Mouse (Mus musculus) G1E (cell line): Measurements from ENCODE around the gene Plppr5. TPM values are rescaled to one million over a fixed set of nuclear protein-coding genes. Genes with fewer than 3 reads are reported as not detected.

Source experiments
- ATAC-seq: 2 replicates; pipeline ENCODE4 v1.8.0; 2016; ENCODE audit warnings: mild to moderate bottlenecking; ENCODE audit not compliant: insufficient number of reproducible peaks, poor library complexity, low FRiP score, severe bottlenecking; ENCODE audit errors: extremely low read depth
- DNase-seq: peaks from one replicate; pipeline ENCODE4 v3.0.0; 2012; ENCODE audit warnings: low spot score
- H3K27me3 ChIP-seq: 2 replicates; pipeline ENCODE4 v1.6.1; 2012; ENCODE audit warnings: mild to moderate bottlenecking, low read length, inconsistent platforms; ENCODE audit not compliant: insufficient read depth
- H3K36me3 ChIP-seq: replicated peaks from 2 replicates; pipeline ENCODE3; 2012; ENCODE audit warnings: mild to moderate bottlenecking, inconsistent platforms
- H3K4me1 ChIP-seq: 2 replicates; pipeline ENCODE4 v1.6.1; 2012; ENCODE audit warnings: low read depth, low read length, inconsistent platforms, mixed read lengths; ENCODE audit not compliant: insufficient read depth
- H3K4me3 ChIP-seq: 2 replicates; pipeline ENCODE4 v1.5.1; 2012; ENCODE audit warnings: low read depth, mild to moderate bottlenecking, inconsistent platforms, low read length, moderate library complexity, mixed read lengths
- H3K9me3 ChIP-seq: replicated peaks from 2 replicates; pipeline ENCODE4 v1.6.1; 2012; ENCODE audit warnings: inconsistent platforms
- CTCF ChIP-seq: IDR thresholded peaks from 2 replicates; pipeline ENCODE4 v1.5.1; 2012; ENCODE audit warnings: low read depth, low read length, inconsistent platforms, mixed read lengths
- GATA1 ChIP-seq: IDR thresholded peaks from 2 replicates; pipeline ENCODE4 v1.6.1; 2012; ENCODE audit warnings: borderline replicate concordance, low read length, inconsistent platforms, mixed read lengths
- GATA2 ChIP-seq: IDR thresholded peaks from 2 replicates; pipeline ENCODE4 v1.6.1; 2012; ENCODE audit warnings: low read depth, low read length, inconsistent platforms, borderline replicate concordance
- POLR2AphosphoS5 ChIP-seq: IDR thresholded peaks from 2 replicates; pipeline ENCODE4 v1.6.1; 2012; ENCODE audit warnings: low read depth, low read length, inconsistent platforms; ENCODE audit not compliant: insufficient replicate concordance
- TAL1 ChIP-seq: conservative IDR thresholded peaks from 2 replicates; pipeline ENCODE4 v1.6.1; 2012; ENCODE audit warnings: low read depth, low read length, inconsistent platforms, mixed read lengths
- polyA plus RNA-seq: library from polyadenylated mRNA; stranded (reverse); fragments of >175 nt; gene quantifications from 2 replicates; pipeline ENCODE4 v1.2.3, GENCODE M21; 2012
- total RNA-seq, 2 experiments: library from RNA; stranded (forward) in 1 of 2; stranded (reverse) in 1 of 2; fragments of 200-1000 nt in 1 of 2; fragments of >200 nt in 1 of 2; fragmentation: Nextera tagmentation in 1 of 2; gene quantifications; 2 replicates each; pipeline ENCODE4 v1.2.3; 2014 to 2017

Gene Plppr5
- total and polyA plus RNA-seq, 3 experiments, result 0.05 TPM; not detected in 2

DNA sequence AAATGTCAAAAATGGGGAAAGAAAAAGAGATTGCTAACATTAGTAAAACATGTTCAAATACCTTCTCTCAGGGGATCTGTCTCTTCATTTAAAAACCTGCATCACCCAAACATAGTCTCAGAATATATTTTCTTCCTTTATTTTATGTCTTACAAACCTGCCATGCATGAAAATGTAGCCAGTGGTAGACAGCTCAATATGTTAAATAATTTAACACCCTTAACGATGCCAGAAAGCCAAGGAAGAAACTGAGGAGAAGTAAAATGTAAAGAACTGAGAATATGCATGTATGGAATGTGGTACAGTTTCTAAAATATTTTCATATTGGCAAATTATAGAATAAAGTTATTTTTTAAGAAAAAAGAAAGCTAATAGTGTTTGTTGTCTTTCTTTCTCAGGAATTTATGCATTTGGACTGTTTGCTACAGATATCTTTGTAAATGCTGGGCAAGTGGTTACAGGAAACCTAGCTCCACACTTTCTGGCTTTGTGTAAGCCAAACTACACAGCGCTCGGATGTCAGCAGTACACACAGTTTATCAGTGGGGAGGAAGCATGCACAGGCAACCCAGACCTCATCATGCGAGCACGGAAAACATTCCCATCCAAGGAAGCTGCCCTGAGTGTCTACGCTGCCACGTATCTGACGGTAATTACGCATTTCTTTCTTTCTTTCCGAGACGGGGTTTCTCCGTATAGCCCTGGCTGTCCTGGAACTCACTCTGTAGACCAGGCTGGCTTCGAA lies 50.8 kb downstream of the Plppr5 start:
- Histone ChIP-seq H3K36me3 (no peaks in the 10 kb centered on the region), H3K4me1 (no peaks in the 10 kb centered on the region), H3K27me3 (no peaks in the 10 kb centered on the region), H3K4me3 (no peak overlapping the region), H3K9me3 (peaks cover 22% of the 10 kb centered on the region)
- DNase-seq, result no peak
- ATAC-seq, result no peak
- TF ChIP-seq POLR2AphosphoS5 (no peak), GATA2 (no peak), TAL1 (no peak), CTCF (no peak), GATA1 (no peak)

DNA sequence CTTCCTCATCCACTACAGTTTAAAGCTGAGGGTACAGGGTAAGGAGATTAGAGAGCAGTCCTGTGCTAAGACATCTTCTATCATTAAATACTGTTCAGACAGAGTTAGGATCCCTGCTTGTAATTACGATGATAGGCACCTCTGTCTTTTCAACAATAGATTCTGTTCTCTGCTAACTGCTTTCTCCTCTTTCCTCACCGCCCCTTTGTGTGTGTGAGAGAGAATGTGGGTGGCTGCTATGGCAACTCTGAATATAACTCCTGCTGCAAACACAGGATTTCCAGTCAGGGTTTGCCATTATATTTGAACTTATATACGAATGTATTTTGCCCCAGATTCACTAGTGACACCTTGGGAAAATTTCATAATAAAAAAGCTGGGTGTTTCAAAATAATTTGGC lies 54.2 kb downstream of the Plppr5 start:
- no peaks in the 10 kb centered on the region for H3K27me3 ChIP-seq
- ATAC-seq, result no peak
- H3K36me3 ChIP-seq, result no peaks in the 10 kb centered on the region
- H3K9me3 ChIP-seq, result peaks cover 15% of the 10 kb centered on the region
- H3K4me1 ChIP-seq, result no peaks in the 10 kb centered on the region
- no peak for TF ChIP-seq CTCF
- TF ChIP-seq TAL1, result no peak
- TF ChIP-seq GATA2, result no peak
- no peak for TF ChIP-seq GATA1
- no peak for TF ChIP-seq POLR2AphosphoS5
- no peak overlapping the region for H3K4me3 ChIP-seq
- DNase-seq, result no peak

- peaks cover 15% of the 10 kb centered on the region for H3K9me3 ChIP-seq
- no peaks in the 10 kb centered on the region for H3K4me1 ChIP-seq
- no peak for TF ChIP-seq CTCF
- no peak overlapping the region for H3K4me3 ChIP-seq
- DNase-seq (no peak), ATAC-seq (no peak)
- H3K36me3 ChIP-seq, result no peaks in the 10 kb centered on the region
- H3K27me3 ChIP-seq, result no peaks in the 10 kb centered on the region
Measured at GRCm38 (mm10) chr3:117630332-117630731, 55.7 kb downstream of the Plppr5 start.

GRCm38 (mm10) chr3:117648612-117649011 lies 74.0 kb downstream of the Plppr5 start:
- H3K9me3 ChIP-seq, result peaks cover 9% of the 10 kb centered on the region
- no peak for DNase-seq
- no peaks in the 10 kb centered on the region for H3K4me1 ChIP-seq
- ATAC-seq, result no peak
- H3K27me3 ChIP-seq, result no peaks in the 10 kb centered on the region
- TF ChIP-seq CTCF (no peak), GATA1 (no peak), TAL1 (no peak), POLR2AphosphoS5 (no peak), GATA2 (no peak)
- no peaks in the 10 kb centered on the region for H3K36me3 ChIP-seq
- no peak overlapping the region for H3K4me3 ChIP-seq

- no peaks in the 10 kb centered on the region for H3K27me3 ChIP-seq
- no peak overlapping the region for H3K4me3 ChIP-seq
- no peak for DNase-seq
- no peaks in the 10 kb centered on the region for H3K4me1 ChIP-seq
- ATAC-seq, result no peak
- no peaks in the 10 kb centered on the region; the same call in 1 of the 2 replicates for H3K9me3 ChIP-seq
- H3K36me3 ChIP-seq, result no peaks in the 10 kb centered on the region
- TF ChIP-seq POLR2AphosphoS5 (no peak), TAL1 (no peak), CTCF (no peak)
Measured at GRCm38 (mm10) chr3:117664316-117664715, 89.7 kb downstream of the Plppr5 start.

DNA sequence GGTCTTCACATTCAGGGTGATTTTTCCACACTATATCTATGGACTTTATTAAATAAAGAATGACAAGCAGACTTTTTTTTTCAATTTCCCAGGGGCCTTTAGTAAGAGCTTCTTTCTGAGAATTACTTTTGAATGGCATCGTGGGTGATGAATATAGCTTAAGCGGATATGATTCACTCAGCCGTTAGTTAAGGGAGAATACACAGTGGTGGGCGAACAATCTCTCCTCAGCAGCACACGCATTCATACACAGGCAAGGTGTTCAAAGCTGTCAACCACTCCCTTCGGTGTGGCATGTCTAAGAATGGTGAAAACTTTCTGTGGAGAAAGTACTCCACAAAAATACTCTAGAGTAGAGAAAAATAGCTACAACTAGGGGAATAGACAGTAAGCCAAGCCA lies 104.6 kb downstream of the Plppr5 start:
- ATAC-seq, result no peak
- no peak for DNase-seq
- H3K4me1 ChIP-seq, result no peaks in the 10 kb centered on the region
- TF ChIP-seq CTCF, result no peak
- no peak for TF ChIP-seq GATA2
- TF ChIP-seq POLR2AphosphoS5, result no peak
- no peak for TF ChIP-seq TAL1
- no peak for TF ChIP-seq GATA1
- no peaks in the 10 kb centered on the region for H3K27me3 ChIP-seq
- no peaks in the 10 kb centered on the region; the same call in 1 of the 2 replicates for H3K9me3 ChIP-seq
- no peak overlapping the region for H3K4me3 ChIP-seq
- no peaks in the 10 kb centered on the region for H3K36me3 ChIP-seq

GRCm38 (mm10) chr3:117684640-117685039 lies 110.0 kb downstream of the Plppr5 start:
- peaks cover 3% of the 10 kb centered on the region; the same call in 1 of the 2 replicates for H3K9me3 ChIP-seq
- TF ChIP-seq CTCF (no peak), TAL1 (no peak), POLR2AphosphoS5 (no peak), GATA2 (no peak), GATA1 (no peak)
- no peak overlapping the region for H3K4me3 ChIP-seq
- H3K36me3 ChIP-seq, result no peaks in the 10 kb centered on the region
- no peak for DNase-seq
- H3K27me3 ChIP-seq, result no peaks in the 10 kb centered on the region
- no peaks in the 10 kb centered on the region for H3K4me1 ChIP-seq
- ATAC-seq, result no peak
